Mouse (Mus musculus) embryo, embryonic 11.5 days (tissue): ENCODE measurements at regions not wholly inside any gene's neighbourhood (a gene's known extent, or its start where the extent isn't known, plus 50 kb on each side); places are given as distances from the start of the nearest gene placed in this dataset.

ENCODE experiments used
- DNase-seq: peaks from one replicate; pipeline ENCODE4 v3.0.0-alpha.2; 2012; ENCODE audit warnings: low read depth, low spot score

DNA sequence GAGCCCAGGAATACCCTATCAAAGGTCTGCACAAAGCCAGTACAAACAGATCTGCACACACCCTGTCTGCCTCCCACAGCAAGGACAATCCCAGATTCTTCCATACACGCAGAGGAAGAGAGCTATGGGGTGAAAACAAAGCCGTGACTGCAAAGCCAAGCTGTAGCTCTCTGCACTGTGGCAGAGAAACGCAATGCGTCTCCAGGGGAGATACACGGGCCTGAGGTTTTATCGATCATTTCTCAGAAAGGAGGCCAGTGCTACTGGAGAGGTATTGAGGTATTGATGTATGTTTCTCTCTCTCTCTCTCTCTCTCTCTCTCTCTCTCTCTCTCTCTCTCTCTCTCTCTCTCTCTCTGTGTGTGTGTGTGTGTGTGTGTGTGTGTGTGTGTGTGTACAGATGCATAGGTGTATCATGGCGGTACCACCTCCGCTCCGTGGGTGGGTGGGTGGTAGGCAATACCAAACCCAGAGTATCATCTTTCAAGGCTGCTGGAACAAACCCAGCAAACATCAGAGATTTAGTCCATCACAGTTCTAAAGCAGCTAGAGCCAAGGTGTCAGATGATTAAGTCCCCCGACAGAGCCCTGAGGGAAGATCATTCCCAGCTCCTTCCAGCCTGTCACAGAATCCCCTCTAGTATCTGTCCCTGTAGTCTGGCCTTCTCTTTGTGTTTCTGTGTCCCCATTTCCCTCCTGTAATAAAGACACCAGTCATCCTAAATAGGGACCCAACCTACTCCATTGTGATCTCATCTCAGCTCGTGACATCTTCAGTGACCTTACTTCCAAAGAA lies 175.0 kb downstream of the Mycn start:
- DNase-seq: no peak

DNA sequence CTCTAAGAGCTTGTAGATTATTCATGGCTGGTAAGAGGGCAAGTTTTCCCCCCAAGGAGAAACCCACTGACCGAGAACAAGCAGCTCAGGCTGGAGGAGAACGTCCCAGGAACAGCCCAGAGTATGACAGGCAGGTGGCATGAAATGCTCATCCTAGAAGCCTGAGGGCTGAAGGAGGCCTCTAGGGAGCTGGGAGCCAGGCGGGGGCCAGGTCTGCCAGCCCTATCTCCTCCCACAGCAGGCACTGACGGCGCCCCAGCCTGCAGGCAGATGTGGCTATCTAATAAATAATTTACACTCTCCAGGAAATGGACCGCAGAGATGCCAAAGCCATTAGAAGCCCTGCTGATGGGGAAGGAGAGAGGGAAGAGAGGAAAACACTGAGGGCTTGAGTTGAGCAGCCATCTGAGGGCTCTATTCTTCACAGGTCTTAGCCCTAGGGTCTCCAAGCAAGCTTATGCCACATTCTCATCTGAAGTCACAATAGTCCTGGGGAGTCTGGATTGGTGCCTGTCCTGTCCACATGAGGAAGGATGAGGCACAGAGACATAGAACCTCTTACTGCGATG lies 176.1 kb downstream of the Mycn start:
- DNase-seq: no peak

DNA sequence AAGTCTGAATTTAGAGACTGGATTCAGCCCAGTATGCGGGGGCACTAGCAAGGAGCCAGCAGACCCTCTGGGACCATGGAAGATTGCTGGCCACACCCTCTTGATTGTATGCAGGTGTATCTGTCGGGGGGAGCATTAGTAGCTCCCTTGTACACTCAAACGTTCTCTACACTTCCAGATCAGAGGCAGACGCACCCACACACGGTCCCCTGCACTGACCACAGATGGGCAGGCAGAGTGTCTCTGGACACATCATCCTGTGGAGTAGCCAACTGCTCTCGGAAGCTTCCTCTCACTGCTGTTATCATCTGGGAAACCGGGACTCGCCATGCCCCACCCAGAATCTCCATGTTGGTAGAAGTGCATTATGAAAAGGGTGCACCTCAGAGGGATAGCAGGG lies 176.7 kb downstream of the Mycn start:
- no peak for DNase-seq

DNA sequence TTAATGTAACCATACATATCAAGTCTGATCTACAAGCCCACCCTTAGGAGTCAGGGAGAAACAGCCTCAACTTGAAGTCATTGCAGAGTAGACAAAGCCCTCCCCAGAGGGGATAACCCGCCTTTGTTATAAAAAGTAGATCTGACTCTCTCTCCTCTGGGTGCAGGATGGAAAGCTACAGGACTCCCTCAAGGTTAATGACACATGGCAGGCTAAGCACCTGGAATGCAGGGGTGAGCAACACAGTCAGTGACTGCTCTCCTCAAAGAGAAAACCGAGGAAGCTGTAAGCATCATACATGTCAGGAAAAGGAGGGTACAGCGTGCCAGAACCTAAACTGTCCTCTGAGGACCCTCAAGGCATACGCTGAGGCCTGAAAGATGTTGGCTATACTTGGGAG lies 177.1 kb downstream of the Mycn start:
- DNase-seq: no peak

DNA sequence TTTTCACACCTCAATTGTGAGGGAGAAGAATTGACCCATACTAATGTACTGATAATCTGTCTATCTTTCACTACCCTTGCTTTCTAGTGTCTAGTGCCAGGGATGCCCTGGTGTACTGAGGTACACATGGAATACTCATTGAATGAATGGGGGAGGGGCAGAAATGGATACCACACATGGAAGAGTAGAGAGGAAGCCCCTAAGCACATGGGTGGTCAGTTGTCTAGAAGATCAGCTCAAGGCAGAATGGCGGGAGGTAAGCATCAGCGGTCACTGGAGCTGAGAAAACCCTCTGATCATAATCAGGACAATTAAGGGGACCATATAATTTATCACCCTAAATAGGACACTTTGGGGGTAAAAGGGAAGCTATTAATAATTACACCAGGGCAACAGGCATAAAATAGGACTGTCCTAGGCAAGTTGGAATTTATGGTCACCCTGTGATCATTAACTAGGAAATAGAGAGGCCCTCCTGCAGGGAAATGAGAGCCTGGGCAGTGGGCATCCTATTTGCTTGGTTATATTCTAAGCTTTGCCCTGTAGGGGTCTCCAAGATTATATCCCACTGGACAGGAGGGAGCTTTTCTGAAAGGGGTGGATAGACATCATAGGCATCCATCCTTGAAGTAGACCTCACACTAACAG lies 185.3 kb downstream of the Mycn start:
- DNase-seq: no peak

DNA sequence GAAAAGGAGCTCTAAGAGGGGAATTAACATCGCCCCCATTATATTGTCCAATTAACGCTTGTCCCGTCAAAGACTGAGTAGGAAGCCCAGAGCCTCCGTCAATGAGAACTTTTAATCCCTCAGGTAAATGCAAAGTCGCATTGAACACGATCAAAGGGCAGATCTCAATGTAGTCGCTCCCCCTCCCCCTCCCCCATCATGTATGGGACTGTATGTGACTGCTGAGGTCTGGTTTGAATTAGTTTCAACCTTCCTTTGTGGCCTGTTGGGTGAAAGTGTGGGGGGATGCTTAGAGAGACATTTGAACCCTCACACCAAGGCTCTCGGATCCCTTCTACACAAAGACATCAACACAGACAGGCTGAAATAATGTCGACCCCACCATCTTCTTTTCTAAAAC lies 187.9 kb downstream of the Mycn start:
- no peak for DNase-seq

DNA sequence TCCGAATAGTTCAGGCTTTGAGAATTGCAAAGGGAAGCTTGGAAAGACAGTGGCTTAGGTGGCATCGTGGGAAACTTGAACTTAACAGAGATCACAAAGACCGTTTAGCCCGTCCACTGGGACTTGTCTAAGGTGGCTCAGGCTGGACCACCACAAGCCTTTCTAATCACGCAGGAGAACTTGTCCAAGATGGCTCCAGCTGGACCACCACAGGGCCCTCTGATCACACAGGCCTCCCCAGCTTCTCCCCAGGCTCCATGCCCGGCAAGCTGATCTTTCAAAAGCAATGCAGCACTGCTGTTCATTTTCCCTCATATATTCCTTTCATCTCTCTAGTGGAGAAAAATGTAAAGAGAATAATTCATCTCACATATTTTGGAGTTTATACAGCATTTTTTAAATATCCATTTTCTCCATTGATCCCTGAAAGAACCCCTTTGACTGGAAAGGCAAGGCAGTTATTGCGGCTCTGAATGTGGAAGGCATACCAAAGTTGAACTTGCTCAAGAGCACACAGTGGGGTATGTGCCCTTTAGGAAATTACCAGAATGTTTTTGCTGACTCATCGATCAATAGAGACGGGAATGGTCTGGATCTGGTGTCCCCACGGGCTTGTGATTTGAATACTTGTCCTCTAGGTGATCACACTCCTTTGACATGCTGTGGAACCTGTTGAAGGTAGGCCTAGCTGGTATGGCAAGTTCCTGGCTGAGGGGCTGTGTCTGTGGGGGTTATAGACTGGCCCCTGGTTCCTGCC lies 189.9 kb downstream of the Mycn start:
- DNase-seq: no peak

DNA sequence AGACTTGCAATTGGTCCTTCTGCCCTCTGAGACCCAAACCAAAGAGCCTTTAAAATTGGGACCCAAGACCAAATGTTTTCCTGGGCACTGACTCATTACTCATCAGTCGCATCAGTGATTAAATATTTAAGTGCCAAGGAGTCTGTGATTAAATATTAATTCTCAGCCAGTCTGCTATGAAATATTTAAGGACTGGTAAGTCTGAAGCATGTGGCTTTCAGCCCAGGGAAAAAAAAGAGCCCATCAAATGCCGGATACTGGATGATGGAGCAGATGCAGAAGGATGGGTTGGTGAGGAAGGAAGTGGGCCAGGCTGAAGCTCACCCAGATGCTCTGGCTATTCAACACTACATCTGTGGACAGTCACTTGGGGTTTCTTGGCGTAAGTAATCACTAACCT lies 192.0 kb downstream of the Mycn start:
- no peak for DNase-seq

DNA sequence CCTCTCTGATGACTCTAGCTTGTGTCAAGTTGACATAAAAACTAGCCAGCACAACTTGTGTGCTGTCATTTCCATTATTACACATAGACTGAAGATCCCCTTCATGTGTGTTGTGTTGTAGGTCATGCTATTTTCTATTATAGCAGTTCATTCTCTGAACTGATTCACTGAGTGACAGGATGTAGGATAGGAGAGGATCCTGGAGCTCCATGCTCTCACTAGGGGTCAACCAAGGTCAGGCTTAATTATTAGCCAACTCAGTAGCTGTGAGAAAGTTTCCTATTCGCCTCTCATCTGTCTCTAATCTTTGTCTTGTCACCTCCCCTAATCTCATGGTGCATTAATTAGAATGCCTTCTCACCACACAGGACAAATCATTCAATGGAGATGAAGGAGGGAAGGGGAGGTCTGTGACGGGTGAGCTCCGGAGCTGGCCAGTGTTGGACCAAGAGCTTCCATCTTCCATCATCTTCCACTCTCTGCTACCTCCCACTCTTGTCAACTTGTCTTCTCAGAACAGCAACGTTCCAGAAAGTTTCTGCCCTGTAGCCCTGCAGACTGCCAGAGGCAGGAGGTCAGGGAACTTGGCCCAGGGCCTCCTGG lies 194.8 kb downstream of the Mycn start:
- no peak for DNase-seq

DNA sequence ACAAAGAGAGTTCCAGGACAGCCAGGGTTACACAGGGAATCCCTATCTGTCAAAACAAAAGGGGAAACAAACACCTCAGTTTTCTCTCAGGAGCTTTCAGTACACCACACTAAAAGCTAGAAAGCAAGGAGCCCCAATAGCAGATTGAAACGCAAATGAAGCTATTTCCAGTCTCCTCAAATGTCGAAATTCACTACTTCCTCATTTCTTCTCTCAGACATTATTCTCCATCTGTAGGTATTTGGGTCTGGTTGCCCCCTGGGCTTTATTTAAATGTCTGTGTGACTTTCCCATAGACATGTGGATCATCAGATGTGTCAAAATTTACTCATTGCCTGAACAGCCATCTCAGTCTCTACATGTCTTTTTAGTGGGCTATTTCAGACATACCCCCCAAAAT lies 197.2 kb downstream of the Mycn start:
- no peak for DNase-seq

DNA sequence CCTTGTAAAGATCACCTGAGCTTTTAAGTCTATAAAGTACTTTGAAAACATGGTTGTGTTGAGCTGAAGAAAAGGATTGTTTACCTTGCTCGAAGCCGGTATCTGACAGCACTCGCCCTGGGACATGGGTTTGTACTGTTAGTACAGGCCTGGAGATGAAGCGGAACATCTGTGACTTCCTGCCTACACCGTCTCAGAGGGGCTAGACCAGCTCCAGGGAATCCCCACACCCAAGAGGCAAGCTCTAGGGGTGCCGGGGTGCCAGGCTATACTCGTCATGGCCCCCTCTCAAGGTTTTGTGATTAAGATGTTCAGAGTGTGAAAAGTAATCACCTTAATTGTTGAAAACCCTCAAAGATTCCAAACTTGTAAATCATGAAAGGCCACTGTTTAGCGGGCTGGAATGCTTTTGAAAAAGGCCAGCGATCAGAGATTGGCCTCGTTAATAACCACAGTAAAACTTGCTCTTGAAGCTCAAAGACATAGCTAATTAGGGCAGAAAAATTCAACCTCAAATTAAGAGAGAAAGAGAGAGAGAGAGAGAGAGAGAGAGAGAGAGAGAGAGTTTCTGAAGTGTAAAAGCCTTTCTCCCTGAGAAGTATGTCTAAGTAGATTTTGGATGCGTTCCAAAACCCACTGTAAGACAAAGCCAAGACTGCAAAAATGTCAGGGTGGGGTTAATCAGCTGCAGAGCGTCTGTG lies 202.9 kb downstream of the Mycn start:
- no peak for DNase-seq

DNA sequence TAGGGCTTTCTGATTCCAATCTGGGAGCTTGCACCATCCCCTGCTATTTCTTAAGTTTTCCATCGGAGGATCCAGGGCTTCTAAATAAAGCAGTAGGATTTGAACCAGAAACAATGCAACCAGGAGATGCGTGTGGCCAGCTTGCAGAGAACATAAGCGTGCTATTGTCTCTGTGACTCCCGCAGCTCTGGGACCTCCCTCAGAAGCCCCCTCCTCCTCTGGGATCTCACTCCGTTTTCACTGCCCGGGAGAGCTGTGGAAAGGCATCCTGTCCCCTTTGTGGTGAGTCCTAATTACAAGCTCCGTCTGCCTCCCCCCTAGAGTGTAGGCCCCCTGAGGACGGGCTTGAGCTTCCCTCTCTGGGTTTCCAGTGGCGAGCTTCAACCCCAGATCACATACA lies 215.9 kb downstream of the Mycn start:
- no peak for DNase-seq

DNA sequence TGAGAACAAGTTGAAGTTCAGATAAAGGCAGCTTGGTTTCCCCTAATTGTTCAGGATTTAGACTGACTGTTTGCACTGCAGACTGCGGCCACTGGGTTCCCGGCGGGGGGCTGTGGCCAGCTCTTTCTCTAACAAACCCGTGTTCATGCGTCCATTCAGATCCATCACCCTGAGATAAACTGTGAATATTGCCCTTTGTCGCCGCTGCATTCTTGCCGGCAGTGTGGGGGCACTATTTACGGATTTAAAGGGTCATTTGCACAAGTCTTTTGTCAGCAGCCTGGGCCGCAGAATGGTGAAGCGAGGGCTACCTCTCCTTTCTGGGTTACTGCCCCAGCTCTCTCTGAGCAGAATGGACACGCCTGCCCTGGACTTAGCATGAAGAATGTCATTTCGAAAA lies 216.6 kb downstream of the Mycn start:
- peak; percentile 36 for DNase-seq

DNA sequence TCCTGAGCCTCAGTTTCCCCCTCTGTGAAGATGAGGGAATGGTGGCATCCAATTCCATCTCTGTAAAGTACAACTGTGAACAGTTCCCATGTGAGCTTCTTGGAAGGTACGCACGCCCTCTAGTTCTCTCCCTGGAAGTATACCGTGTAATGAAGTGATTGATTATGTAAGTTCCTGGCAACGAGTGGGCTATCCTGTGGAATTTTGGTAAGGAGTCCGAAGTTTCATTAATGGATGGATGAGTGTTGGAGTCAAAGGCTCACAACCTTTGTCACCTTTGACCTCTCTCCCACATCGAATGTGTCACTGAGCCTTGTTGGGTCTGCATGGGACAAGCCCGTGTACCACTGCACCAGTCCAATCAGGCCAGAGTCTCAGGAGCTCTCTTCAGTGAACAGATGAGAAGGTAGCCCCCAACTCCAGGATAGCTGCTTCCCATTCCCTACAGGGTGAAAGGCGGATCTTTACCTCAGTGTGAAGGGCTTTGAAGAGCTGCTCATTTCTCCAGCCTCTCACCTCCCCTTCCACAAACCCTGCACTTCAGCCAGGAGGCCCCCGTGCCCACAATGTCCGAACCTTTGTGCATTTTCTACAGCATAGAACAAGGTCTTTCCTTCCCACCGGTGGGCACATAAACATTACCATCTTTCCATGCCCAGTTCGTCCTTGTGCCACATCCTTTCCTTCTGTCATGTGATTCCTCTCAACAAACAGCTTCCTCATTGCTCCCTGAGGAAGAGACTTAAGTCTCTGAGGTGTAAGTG lies 217.8 kb downstream of the Mycn start:
- DNase-seq: no peak

DNA sequence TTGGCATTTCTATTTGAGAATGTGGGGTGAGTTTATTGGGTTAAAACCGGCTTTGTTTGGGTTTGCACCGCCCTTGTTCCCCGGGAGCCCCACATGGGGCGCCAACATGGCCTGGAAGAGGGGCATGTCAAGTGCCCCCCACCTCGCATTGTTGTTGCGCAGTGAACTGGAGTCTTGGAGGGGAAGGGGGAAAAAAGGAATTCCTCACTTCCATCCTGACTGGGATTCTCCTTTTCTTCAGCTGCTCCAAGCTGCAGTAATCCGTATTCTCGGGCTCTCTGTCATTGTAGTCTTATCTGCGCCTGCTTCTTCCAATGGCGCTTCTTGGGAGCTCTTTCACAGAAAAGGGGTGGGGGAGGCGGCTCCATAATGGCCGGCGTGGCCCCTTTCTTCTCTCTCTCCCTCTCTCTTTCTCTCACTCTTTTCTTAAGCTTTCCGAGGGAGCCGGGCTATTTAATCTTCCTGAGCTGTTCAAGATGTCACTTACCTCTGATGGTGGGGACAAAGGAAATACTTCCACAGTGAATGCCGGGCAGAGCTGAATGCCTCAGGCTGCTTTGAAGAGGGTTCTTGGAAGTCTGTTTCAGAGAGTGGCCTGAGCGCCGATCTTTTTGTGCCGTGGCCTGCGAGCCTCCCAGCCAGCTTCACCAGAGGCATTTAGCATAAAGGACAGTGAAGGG lies 218.6 kb downstream of the Mycn start:
- no peak for DNase-seq

DNA sequence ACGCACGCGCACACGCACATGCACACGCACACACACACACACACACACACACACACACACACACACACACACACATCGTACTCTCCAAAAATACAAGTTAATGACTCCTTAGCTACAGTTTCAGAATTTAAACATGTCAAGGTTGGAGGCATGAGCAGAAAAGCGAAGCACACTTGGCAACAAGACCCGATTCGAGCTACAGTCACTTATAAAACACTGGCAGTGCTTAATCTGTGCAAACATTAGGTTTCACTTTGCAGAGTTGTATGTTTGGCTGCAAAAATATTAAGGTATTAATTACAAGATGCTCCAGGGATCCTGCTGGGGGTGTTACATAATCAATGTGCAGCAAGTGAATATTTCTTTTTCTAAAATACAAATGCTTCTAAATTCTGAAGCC lies 225.0 kb downstream of the Mycn start:
- no peak for DNase-seq

DNA sequence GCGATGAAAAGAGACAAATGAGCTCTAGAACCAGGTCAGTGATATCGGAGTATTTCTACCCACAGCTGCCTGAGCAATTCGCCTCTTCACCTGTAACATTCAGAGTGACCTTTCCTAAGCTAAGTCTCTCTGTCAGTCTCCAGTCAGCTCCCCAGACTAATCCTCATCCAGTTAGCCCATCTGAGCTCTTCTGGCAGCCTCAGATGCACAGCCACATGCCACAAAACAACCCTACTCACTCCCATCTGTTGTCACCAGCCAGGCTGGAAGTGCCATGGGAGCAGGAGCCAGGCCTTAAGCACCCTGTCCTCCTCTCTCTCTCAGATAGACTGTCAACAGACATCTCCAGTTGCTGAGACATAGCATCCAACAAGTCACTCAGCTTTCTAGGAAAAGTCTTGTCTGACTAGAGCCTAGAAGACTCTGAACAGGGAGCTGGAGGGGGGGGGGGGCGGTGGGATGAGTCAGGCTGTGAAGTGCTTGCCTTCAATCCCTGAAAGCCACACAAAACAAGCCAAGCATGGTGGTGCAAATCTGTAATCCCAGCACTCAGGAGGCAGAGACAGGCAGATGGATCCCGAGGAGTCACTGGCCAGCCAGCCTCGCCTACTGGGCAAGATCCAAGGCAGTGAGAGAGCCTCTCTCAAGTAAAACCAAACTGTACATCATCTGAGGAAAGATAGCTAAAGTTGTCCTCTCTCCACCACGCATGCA lies 225.6 kb downstream of the Mycn start:
- no peak for DNase-seq

DNA sequence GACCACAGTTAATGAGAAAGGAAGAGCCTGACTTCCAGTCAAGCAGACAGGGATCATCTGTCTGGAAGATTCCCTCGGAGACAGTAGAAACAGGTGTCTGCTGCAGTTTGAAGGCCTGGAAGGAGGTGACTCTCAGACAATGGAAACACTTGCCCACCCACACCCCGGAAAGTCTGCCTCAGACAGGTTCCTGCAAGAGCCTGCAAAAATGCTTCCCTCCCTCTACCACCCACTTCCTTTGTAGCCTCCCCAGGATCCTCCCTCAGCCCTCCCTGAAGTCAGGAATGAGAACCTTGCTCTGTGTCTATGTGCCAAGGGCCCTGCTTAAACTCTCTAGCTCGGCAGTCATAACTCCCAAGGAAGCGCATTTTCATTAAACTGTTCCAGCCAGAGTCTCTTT lies 226.2 kb downstream of the Mycn start:
- DNase-seq: no peak

DNA sequence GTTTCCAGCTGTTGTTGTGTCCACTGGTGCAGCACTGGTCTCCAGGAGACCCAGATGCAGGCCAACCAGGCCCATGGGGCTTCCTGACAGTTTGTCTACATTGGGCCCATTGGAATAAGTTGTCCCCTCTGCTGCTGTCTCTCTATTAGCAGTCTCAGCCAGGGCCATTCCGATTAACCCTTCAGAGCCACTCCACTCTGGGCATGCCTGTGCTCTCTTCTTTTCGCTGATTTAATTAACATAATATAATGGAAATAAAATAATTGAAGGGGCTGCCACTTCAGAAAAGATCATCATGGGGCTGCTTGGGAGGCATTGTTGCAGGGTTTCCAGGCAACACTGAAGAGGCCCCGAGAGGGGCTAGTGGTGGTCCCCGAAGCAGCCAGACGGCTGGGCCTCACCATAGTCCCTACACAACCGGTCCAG lies 231.5 kb downstream of the Mycn start:
- no peak for DNase-seq
